In the genomic region with DNA sequence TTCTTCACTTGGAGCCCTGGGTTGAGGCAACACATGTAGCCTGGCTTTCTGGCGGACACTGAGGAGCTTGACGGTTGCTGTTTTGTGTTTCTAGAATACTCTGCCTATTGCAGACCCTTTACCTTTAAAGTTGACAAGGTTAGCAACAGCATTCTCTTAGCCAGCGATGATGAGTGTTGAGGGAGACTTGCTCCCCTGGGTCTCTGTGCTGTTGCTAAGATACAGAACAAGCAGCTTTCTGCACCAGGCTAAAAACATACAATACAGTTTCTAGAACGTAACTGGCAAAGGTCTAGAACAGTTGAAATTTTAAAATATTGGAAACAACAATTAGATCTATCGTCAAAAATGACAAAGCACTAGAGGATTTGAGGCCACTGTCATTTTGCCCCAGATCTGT, we compare ENCODE assay signal across 16 mouse cellular contexts.
"Had no signal": no experiment of that assay in that cellular context is flagged by ENCODE, and none has a peak within 500 bp of the region (broad histone marks: within the 10 kb centered on the region; RNA-seq: fewer than 3 reads in every experiment).

No protein-coding gene starts in this region.

- H3K9me3 ChIP-seq: liver, embryonic 13.5 days; liver, embryonic 15.5 days; lung, embryonic 15.5 days; megakaryocyte, embryonic 14.5 days; neural tube, embryonic 12.5 days; stomach, embryonic 15.5 days had no signal

- H3K27me3 ChIP-seq: liver, embryonic 13.5 days; liver, embryonic 15.5 days; lung, embryonic 15.5 days; megakaryocyte, embryonic 14.5 days; neural tube, embryonic 12.5 days; stomach, embryonic 15.5 days had no signal

- H3K4me2 ChIP-seq: liver, embryonic 13.5 days; liver, embryonic 15.5 days; lung, embryonic 15.5 days; neural tube, embryonic 12.5 days; stomach, embryonic 15.5 days had no signal

- H3K9ac ChIP-seq: liver, embryonic 13.5 days; liver, embryonic 15.5 days; liver, postnatal 0 days; lung, embryonic 15.5 days; neural tube, embryonic 12.5 days; stomach, embryonic 15.5 days had no signal

- DNase-seq: liver, embryonic 13.5 days; liver, postnatal 0 days; lung, adult 2 months; lung, postnatal 14 days; lung, postnatal 36 days; right cerebral cortex, postnatal 14 days; thymus, postnatal 14 days; thymus, postnatal 36 days had no signal

- H3K4me3 ChIP-seq: liver, embryonic 13.5 days; liver, embryonic 15.5 days; lung, embryonic 15.5 days; megakaryocyte, embryonic 14.5 days; neural tube, embryonic 12.5 days; stomach, embryonic 15.5 days had no signal

- H3K4me1 ChIP-seq: liver, embryonic 13.5 days; liver, embryonic 15.5 days had no signal

- H3K36me3 ChIP-seq: liver, embryonic 13.5 days; liver, embryonic 15.5 days; lung, embryonic 15.5 days; neural tube, embryonic 12.5 days; stomach, embryonic 15.5 days had no signal

- ATAC-seq: liver, postnatal 0 days; lung, postnatal 0 days had no signal

- H3K27ac ChIP-seq: liver, embryonic 13.5 days; liver, embryonic 15.5 days; lung, embryonic 15.5 days; macrophage; neural tube, embryonic 12.5 days; stomach, embryonic 15.5 days; stomach, postnatal 0 days had no signal
